Mouse (Mus musculus) spleen, adult 2 months (tissue): ENCODE data around the gene Ankrd31.

Experiments
- CTCF ChIP-seq: fragments of 200-500 bp; IDR thresholded peaks from 2 replicates; pipeline ENCODE4 v1.5.1; 2011; ENCODE audit warnings: mild to moderate bottlenecking, inconsistent platforms; ENCODE audit not compliant: insufficient read depth, insufficient read length, insufficient replicate concordance; ENCODE audit errors: extremely low read depth
- POLR2A ChIP-seq: fragments of 200-500 bp; IDR thresholded peaks from 2 replicates; pipeline ENCODE4 v1.6.1; 2011; ENCODE audit warnings: low read depth, low read length, inconsistent platforms

- TF ChIP-seq CTCF (no peak), POLR2A (no peak)
Measured at GRCm38 (mm10) chr13:96924985-96925745, 177.1 kb downstream of the Ankrd31 start.
